Mouse (Mus musculus) hematopoietic multipotent progenitor cell, adult 10-12 weeks (in vitro differentiated cells): ENCODE results near the gene Mlh1. TPM values are rescaled to one million over a fixed set of nuclear protein-coding genes. Genes with fewer than 3 reads are reported as not detected.

Experiments used
- polyA plus RNA-seq: library from polyadenylated mRNA; stranded (reverse); fragments of >175 nt; gene quantifications from 2 replicates; pipeline ENCODE4 v1.2.3, GENCODE M21; 2012; ENCODE audit warnings: low replicate concordance

Mlh1 gene
- polyA plus RNA-seq: 5.5 and 7.1 TPM in 2 replicates

GRCm38 (mm10) chr9:111271434-111272160 lies at the start of gene Mlh1, which contains the start of gene Epm2aip1:
Mlh1 (minus strand) TSS chr9:111271791.
Epm2aip1 (plus strand) TSS chr9:111271929.

GRCm38 (mm10) chr9:111311031-111311842 lies 39.6 kb upstream of the Mlh1 start, which contains the start of gene Trank1:
Trank1 (plus strand) TSS chr9:111311739.

Other genes with a start within 250 kb of the Mlh1 start
- 1.1 and 3.3 TPM in 2 replicates for gene Ccrl2, start 214.3 kb downstream of the Mlh1 start, polyA plus RNA-seq
- gene Lrrfip2, start 154.2 kb downstream of the Mlh1 start, polyA plus RNA-seq: 15.4 and 15.9 TPM in 2 replicates
- gene Epm2aip1, start 138 bp upstream of the Mlh1 start, polyA plus RNA-seq: 3.2 and 4.7 TPM in 2 replicates
- 0.01 TPM in 1 of 2 replicates, not detected in the other for gene Trank1, start 39.9 kb upstream of the Mlh1 start, polyA plus RNA-seq
- gene Dclk3, start 167.3 kb upstream of the Mlh1 start, polyA plus RNA-seq: 0.05 TPM in 1 of 2 replicates, not detected in the other